Mouse (Mus musculus) T-cell, adult 66 days (primary cell): ENCODE measurements around the gene Gm21788. TPM values are rescaled to one million over a fixed set of nuclear protein-coding genes. Genes with fewer than 3 reads are reported as not detected.

ENCODE experiments used
- total RNA-seq, 2 experiments: library from RNA; stranded (reverse); gene quantifications; 3 replicates in 1 of 2; 4 replicates in 1 of 2; pipeline ENCODE4 v1.2.4; 2023

Gm21788 gene
- not detected for total RNA-seq

DNA sequence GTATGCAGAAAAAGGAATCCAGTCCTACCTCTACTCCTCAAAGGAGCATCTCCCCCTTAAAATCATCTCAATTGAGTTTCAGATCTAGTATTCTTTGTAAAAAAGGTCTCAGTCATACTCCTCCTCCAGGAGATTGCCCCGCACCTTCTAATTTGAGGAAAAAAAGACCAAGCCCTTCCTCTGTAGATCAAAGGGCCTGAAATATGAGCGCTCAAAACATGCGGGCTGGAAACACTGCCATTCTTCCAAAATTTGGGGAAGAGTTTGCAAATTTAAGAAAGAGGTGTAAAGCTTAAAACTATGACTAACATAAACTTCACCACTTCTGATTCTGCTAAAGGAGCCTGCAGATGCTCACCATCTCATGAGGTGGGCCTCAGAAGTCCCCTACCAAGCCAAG is at the start of gene Gm21788:
Gene Gm21788, plus strand, starts transcription at position 301 of the 400 bp plus-strand sequence.

Other genes with a start within 250 kb of the Gm21788 start
- not detected for gene Gm21244, start 235.7 kb upstream of the Gm21788 start, total RNA-seq
- gene Gm28998, start 151.2 kb upstream of the Gm21788 start, total RNA-seq: not detected
- gene Gm20826, start 233.5 kb downstream of the Gm21788 start, total RNA-seq: under 1 TPM; 0.24 to 0.29 TPM